Mouse (Mus musculus) liver, embryonic 14.5 days (tissue): ENCODE data around the gene Ninj2.

Experiments used
- CTCF ChIP-seq: IDR thresholded peaks from 2 replicates; pipeline ENCODE4 v1.5.1; 2016; ENCODE audit warnings: antibody characterized with exemption, low read depth, control low read depth
- EP300 ChIP-seq: IDR thresholded peaks from 2 replicates; pipeline ENCODE4 v1.6.1; 2016; ENCODE audit warnings: antibody characterized with exemption, low read depth

DNA sequence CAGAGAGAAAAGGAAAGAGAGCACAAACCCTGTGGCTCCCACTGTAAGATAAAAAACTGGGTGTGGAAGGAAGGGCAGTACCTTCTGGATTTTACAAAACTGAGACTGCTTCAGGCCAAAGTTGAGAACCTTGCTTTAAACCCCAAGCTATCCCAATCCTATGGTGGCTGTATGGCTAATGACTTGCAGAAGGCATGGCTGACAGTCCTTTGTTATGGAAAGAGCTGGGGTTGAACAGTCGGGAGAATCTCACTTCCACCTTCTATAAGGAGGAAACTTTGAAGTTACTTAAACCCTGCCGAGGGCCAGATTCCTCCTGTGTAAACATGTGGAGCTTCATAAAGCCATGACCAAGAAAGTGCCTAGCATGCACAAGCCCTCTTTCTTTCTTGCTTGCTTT is 28.5 kb upstream of the Ninj2 start:
- TF ChIP-seq CTCF (no peak), EP300 (no peak)
